Mouse (Mus musculus) lung, adult 10 weeks (tissue): ENCODE measurements around the gene Tekt1. TPM values are rescaled to one million over a fixed set of nuclear protein-coding genes. Genes with fewer than 3 reads are reported as not detected.

Experiments
- polyA plus RNA-seq: library from polyadenylated mRNA; stranded (reverse); fragments of 350-450 nt; fragmentation: Illumina TruSeq; extraction: RNeasy Lipid Tissue Mini Kit (QIAGEN cat#74804); gene quantifications from one replicate; pipeline ENCODE4 v1.2.3, GENCODE M21; 2014; ENCODE audit warnings: low read depth, low replicate concordance; ENCODE audit not compliant: insufficient read depth

The Tekt1 gene
- polyA plus RNA-seq, result 14.1 TPM

GRCm38 (mm10) chr11:72362347-72362741 is at the start of gene Tekt1:
Gene Tekt1, minus strand, starts transcription at chr11:72362442.

GRCm38 (mm10) chr11:72411093-72411921 is 49.1 kb upstream of the Tekt1 start, which contains the start of gene Smtnl2:
Gene Smtnl2, minus strand, starts transcription at chr11:72411713.

GRCm38 (mm10) chr11:72314151-72314895 is 47.9 kb downstream of the Tekt1 start, which contains the start of gene Fbxo39:
Gene Fbxo39, plus strand, starts transcription at chr11:72314444.

GRCm38 (mm10) chr11:72301334-72301733 is 60.9 kb downstream of the Tekt1 start, which contains the start of gene Xaf1:
Gene Xaf1, plus strand, starts transcription at chr11:72301629.

Other genes with a start within 250 kb of the Tekt1 start
- gene Pitpnm3, start 226.7 kb downstream of the Tekt1 start, polyA plus RNA-seq, result 6.1 TPM
- gene Gm43951, start 155.6 kb downstream of the Tekt1 start, polyA plus RNA-seq, result 0.12 TPM
- gene 4933427D14Rik, start 155.0 kb downstream of the Tekt1 start, polyA plus RNA-seq, result 2.3 TPM
- gene Txndc17, start 154.9 kb downstream of the Tekt1 start, polyA plus RNA-seq, result 123 TPM
- 27.2 TPM for gene Med31, start 146.8 kb downstream of the Tekt1 start, polyA plus RNA-seq
- not detected for gene Slc13a5, start 95.2 kb downstream of the Tekt1 start, polyA plus RNA-seq
- gene Xaf1, start 60.8 kb downstream of the Tekt1 start, polyA plus RNA-seq, result 46.6 TPM
- gene Fbxo39, start 48.0 kb downstream of the Tekt1 start, polyA plus RNA-seq, result not detected
- gene Smtnl2, start 49.3 kb upstream of the Tekt1 start, polyA plus RNA-seq, result 11.8 TPM
- 1.3 TPM for gene Ggt6, start 73.1 kb upstream of the Tekt1 start, polyA plus RNA-seq
- 25.2 TPM for gene Mybbp1a, start 78.9 kb upstream of the Tekt1 start, polyA plus RNA-seq
- gene Spns2, start 127.5 kb upstream of the Tekt1 start, polyA plus RNA-seq, result 27.5 TPM
- gene Spns3, start 188.1 kb upstream of the Tekt1 start, polyA plus RNA-seq, result 0.46 TPM
- 15.5 TPM for gene Ube2g1, start 244.8 kb upstream of the Tekt1 start, polyA plus RNA-seq